8 mouse cellular contexts compared by ENCODE assay signal in the genomic region with DNA sequence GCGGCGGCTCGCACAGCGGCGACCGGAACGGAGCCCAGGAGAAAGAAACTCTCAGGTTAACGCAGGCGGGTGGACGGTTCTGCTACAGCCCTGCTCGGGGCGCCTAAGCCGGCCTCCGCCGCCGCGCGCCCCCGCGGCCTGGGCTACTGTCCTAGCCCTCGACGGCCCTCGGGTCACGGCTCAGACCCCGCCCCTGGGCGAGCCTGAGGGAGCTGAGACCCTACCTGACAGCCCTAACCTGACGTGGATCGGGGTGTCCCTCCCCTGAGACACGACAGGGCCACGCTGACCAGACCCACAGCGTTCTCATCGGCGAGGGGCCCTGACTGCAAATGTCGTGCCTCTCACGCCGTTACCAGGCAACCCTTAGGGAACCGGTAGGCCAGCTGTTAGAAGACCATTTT. TPM values are rescaled to one million over a fixed set of nuclear protein-coding genes. Genes with fewer than 3 reads are reported as not detected.
DNase-seq lines count a peak whose midpoint lies in the region; ATAC-seq lines count a peak whose summit lies in the region.

No protein-coding gene starts in this region.

- DNase-seq in cerebellum, adult 11-12 months: peak; percentile 75
- DNase-seq in cerebellum, postnatal 4 days (ENCODE audit: low spot score in 2 of 2): no peak
- DNase-seq in adrenal gland, postnatal 36 days: peak; percentile 69 to 72
- DNase-seq in heart, postnatal 10 days: peak; percentile 66 to 72
- DNase-seq in layer of hippocampus, postnatal 25 days (ENCODE audit: extremely low spot score in 1 of 2, low spot score in 1 of 2): peak; percentile 29 to 38
- peak; percentile 47 for DNase-seq in lung, postnatal 25 days (ENCODE audit: low spot score)
- DNase-seq in retina, adult 2 months (ENCODE audit: low read depth, low spot score): peak; percentile 28

- intact Hi-C loops in heart, postnatal 10 days (cut with DNase I): no loop called here

- ATAC-seq in erythroid progenitor cell, adult 5-6 weeks (replicated peaks; ENCODE audit: low FRiP score, poor library complexity, severe bottlenecking): peak; percentile 57

RNA-seq across cellular contexts. Expression of gene 2610301B20Rik, which starts 0.4 kb away (rescaled TPM):
- total RNA-seq in adrenal gland, postnatal 36 days (2021): 10 to 100 TPM; 21.9 to 23.5 TPM
- 15.1 and 22.6 TPM in 2 replicates for total RNA-seq in erythroid progenitor cell, adult 5-6 weeks (2015; ENCODE audit: low replicate concordance)
- total RNA-seq in erythroid progenitor cell, adult 5-6 weeks (2017; ENCODE audit: low replicate concordance): 6.0 and 6.2 TPM in 2 replicates
- 1 to 10 TPM; 8.8 to 9.9 TPM for total RNA-seq in heart, postnatal 10 days (2021)
- total RNA-seq in layer of hippocampus, postnatal 25 days (2021): 10 to 100 TPM; 35.5 to 37.6 TPM

Comparison
In these comparisons a context has a peak if more than half of its experiments do, and no peak if none do; other contexts are left out.
1. DNase-seq: peak in cerebellum, adult 11-12 months (single experiment), adrenal gland, postnatal 36 days (2 of 2), heart, postnatal 10 days (2 of 2), layer of hippocampus, postnatal 25 days (2 of 2), lung, postnatal 25 days (single experiment) and retina, adult 2 months (single experiment); none in cerebellum, postnatal 4 days (0 of 2).